Mouse (Mus musculus) liver, embryonic 16.5 days (tissue): ENCODE measurements around the gene Rpl15. TPM values are rescaled to one million over a fixed set of nuclear protein-coding genes. Genes with fewer than 3 reads are reported as not detected.
"Not testable (repeated sequence)": the region's sequence is repeated elsewhere in the genome, so short reads cannot be mapped to it uniquely, and the experiment has no call there.

Experiments used
- ATAC-seq: fragments of 200-750 bp; cut with Nextera tagmentation; 2 replicates; pipeline ENCODE4 v1.8.0; 2017; ENCODE audit warnings: low read depth, mild to moderate bottlenecking, moderate number of reproducible peaks, moderate library complexity
- H3K27ac ChIP-seq: fragments of 300-500 bp; sonication (generic); 2 replicates; pipeline ENCODE4 v1.5.1; 2014; ENCODE audit warnings: mild to moderate bottlenecking, low read length
- H3K27me3 ChIP-seq: fragments of 300-500 bp; sonication (generic); 2 replicates; pipeline ENCODE4 v1.6.1; 2014; ENCODE audit warnings: low read depth, low read length, mixed read lengths; ENCODE audit not compliant: control insufficient read depth, insufficient read depth
- H3K36me3 ChIP-seq: fragments of 300-500 bp; sonication (generic); 2 replicates; pipeline ENCODE4 v1.6.1; 2014; ENCODE audit warnings: mild to moderate bottlenecking; ENCODE audit not compliant: control insufficient read depth, insufficient read depth
- H3K4me1 ChIP-seq: fragments of 300-500 bp; sonication (generic); 2 replicates; pipeline ENCODE4 v1.6.1; 2014; ENCODE audit warnings: low read depth, low read length, mixed read lengths; ENCODE audit not compliant: control insufficient read depth
- H3K4me2 ChIP-seq: fragments of 300-500 bp; sonication (generic); 2 replicates; pipeline ENCODE4 v1.6.1; 2014; ENCODE audit warnings: low read depth, low read length, mixed read lengths
- H3K4me3 ChIP-seq: fragments of 300-500 bp; sonication (generic); 2 replicates; pipeline ENCODE4 v1.5.1; 2014; ENCODE audit warnings: low read depth, mild to moderate bottlenecking, low read length
- H3K9ac ChIP-seq: fragments of 300-500 bp; sonication (generic); 2 replicates; pipeline ENCODE4 v1.6.1; 2014; ENCODE audit warnings: low read depth, low read length
- H3K9me3 ChIP-seq: fragments of 300-500 bp; sonication (generic); replicated peaks from 2 replicates; pipeline ENCODE4 v1.6.1; 2016; ENCODE audit warnings: low read length; ENCODE audit not compliant: control insufficient read depth
- WGBS: fragments of 180-500 bp; shearing (Covaris S2); extraction: QIAGEN DNeasy Blood & Tissue Kit; methylation state at CpG from one replicate; pipeline ENCODE4 v1.1.7; 2014; ENCODE audit not compliant: insufficient replicate concordance; 5-methylcytosine and 5-hydroxymethylcytosine counted together
- polyA plus RNA-seq: library from polyadenylated mRNA; unstranded; fragments of >200 nt; fragmentation: Nextera tagmentation; extraction: Ambion mirVana; gene quantifications from 2 replicates; pipeline ENCODE4 v1.2.1, GENCODE M21; 2015

Gene Rpl15
- polyA plus RNA-seq, 1 experiment from 2014 or later, result 191 TPM

- not testable (repeated sequence) for H3K4me2 ChIP-seq, H3K27ac ChIP-seq, H3K27me3 ChIP-seq, H3K36me3 ChIP-seq, ATAC-seq, H3K4me3 ChIP-seq, H3K4me1 ChIP-seq, H3K9me3 ChIP-seq, H3K9ac ChIP-seq
- 82% methylated on average over 11 of the region's 11 CpGs for WGBS
These were observed 45.8 kb downstream of the Rpl15 start for GRCm38 (mm10) chr14:18225431-18225830.

- Histone ChIP-seq H3K9me3 (no peaks in the 10 kb centered on the region), H3K4me1 (no peaks in the 10 kb centered on the region), H3K27me3 (no peaks in the 10 kb centered on the region), H3K27ac (no peak overlapping the region), H3K4me2 (no peak overlapping the region), H3K9ac (no peak overlapping the region), H3K4me3 (no peak overlapping the region), H3K36me3 (no peaks in the 10 kb centered on the region)
- no peak for ATAC-seq
- WGBS, result 76% methylated on average over 6 of the region's 6 CpGs
These were observed 49.2 kb downstream of the Rpl15 start for GRCm38 (mm10) chr14:18221977-18222376.

Other genes with a start within 250 kb of the Rpl15 start
- gene Nr1d2, start 32.3 kb downstream of the Rpl15 start, polyA plus RNA-seq, result 1.5 and 1.7 TPM in 2 replicates
- 7.1 and 8.6 TPM in 2 replicates for gene Nkiras1, start 255 bp downstream of the Rpl15 start, polyA plus RNA-seq
- 27.4 and 27.7 TPM in 2 replicates for gene Ube2e1, start 60.5 kb upstream of the Rpl15 start, polyA plus RNA-seq